Mouse (Mus musculus): ENCODE data around the gene Entpd7.

The Entpd7 gene

DNA sequence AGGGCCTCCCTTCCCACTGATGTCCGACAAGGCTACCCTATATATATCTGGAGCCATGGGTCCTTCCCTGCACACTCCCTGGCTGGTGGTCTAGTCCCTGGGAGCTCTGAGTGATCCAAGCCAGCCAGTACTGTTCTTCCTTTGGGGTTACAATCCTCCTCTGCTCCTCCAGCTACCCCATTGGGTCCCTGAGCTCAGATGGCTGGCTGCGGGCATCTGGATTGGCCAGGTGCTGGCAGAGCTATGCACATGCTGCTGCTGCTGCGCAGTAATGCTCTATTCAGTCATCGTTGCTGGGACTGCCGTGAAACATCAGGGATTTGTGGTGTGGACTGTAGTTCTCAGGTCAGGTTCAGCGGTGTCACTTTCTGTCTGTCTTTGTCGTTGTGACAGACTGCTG is 35.3 kb downstream of the Entpd7 start:
- no peak for DNase-seq (ENCODE audit: low spot score)

DNA sequence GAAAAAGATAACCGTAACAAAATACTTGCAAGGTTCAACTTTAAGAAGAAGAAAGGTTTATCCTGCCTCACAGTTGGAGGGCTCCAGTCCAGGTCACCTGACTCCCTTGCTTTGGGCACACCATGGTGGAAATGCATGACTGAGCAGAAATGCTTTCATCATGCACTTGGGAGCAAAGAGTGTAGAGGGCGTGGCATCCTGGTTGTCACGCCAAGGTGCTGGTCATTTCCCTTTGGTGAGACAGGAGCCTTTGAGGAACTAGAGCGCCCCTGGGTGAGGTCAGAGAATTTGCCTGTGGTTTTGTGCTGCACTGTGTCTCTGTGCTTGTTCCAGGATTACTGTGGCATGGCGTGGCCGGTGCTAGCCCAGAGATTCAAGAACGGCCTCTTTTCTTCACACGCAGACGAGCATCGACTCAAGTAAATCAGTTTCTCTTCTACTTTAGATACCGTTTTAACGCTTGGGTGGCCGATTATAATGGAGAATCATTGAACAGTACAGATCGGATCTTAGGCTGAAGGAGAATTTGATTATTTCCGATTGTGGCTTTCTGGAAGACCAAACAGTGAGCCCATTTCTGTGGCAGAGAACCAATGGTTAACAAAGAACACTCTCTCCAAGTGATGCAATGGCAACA is 37.2 kb downstream of the Entpd7 start:
- no peak for DNase-seq (ENCODE audit: low spot score)

DNA sequence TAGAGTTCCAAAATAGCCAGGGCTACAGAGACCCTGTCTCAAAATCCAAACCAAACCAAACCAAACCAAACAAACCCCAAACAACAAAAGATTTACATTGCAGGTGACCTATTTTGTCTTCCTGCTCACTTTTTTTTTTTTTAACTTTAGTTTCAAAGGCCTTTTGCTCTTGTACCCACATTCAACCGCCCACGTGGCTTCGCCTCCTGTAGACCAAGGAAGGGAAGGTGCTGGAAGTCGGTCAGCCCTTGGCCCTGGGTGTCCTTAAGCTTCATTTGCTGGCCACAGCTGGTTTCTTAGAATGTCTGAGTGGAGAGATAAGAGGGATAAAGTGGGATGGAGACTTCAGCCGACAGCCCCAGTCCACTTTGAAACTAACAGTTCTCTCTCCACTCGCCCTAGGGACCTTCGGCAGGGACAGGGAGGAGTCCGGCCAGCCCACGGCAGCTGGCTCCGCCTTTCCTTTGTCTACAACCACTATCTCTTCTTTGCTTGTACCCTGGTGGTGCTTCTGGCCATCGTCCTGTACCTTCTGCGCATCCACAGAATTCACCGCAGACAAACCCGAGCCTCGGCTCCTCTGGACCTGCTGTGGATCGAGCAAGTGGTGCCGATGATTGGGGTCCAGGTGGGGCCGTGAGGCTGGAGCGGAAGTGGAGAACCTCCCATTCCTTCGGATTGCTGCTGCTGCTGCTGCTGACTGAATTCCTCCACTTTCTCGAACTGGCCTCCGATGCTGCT is 40.0 kb downstream of the Entpd7 start:
- no peak for DNase-seq (ENCODE audit: low spot score)

- DNase-seq (ENCODE audit: low spot score) = no peak
These were observed 40.6 kb downstream of the Entpd7 start for GRCm38 (mm10) chr19:43730037-43730428.

- DNase-seq (ENCODE audit: low spot score) = no peak
These were observed 41.7 kb downstream of the Entpd7 start for GRCm38 (mm10) chr19:43731157-43731556.

- DNase-seq (ENCODE audit: low spot score) = no peak
These were observed 48.9 kb downstream of the Entpd7 start for GRCm38 (mm10) chr19:43738409-43738808.

DNA sequence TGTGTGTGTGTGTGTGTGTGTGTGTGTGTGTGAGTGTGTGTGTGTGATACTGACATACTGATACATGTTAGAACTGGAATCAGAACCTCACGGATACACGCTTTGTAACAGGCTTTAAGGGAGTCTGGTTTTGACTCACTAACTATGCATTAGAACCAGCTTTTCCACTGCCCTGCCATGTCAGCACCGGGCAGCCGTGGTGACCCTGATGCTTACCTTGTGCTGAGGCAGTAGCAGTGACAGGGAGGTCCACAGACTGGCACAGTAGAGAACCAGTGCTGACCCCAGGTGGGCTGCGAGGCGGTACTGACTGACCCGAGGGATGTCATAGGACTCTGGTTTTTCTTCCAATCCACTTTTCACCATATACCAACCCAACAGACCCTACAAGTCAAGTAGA is 53.9 kb downstream of the Entpd7 start:
- DNase-seq (ENCODE audit: low spot score) = no peak

GRCm38 (mm10) chr19:43745740-43746139 is 56.3 kb downstream of the Entpd7 start:
- no peak for DNase-seq (ENCODE audit: low spot score)

DNA sequence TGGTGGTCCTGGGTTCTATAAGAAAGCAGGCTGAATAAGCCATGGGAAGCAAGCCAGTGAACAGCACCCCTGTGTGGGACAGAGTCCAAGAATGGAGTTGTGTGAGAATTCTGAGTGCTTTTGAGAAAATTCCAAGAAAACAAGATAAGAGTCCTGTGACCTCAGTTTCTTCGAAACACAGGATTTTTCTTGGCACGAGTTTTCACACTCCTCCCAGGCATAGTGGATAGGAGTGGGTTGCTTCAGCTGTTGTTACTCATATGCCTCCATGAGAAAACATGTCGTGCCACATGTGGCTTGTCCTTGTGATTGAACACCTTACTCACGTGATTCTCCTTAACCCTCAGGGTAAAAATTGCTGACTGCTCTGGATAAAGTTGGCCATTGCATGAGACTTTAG is 58.4 kb downstream of the Entpd7 start:
- DNase-seq (ENCODE audit: low spot score) = no peak

DNA sequence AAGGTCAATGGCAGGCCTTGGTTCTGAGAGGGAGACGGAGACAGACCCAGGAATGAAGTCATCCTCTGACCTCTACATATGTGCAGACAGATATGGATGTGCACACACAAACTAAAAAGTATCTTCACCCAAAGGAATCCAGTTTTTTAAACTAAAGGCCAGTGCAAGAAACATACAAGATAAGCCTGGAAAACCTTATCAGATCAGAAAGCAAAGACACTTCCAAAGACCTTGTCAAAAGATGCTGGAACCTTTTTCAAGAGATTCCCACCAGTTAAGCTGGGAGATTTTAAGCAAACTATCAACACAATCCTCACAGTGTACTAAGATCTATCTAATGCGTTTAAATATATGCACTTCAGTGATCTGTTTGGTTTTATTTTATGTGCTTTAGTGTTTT is 60.5 kb downstream of the Entpd7 start:
- DNase-seq (ENCODE audit: low spot score) = no peak

GRCm38 (mm10) chr19:43752489-43753225 is 63.2 kb downstream of the Entpd7 start, which contains the start of the genes Cutc and Cox15:
Gene Cutc (plus strand): TSS chr19:43752996.
Gene Cox15 (minus strand): TSS chr19:43753000.
- peak; percentile 91 for DNase-seq (ENCODE audit: low spot score)

GRCm38 (mm10) chr19:43753226-43753835 is 63.9 kb downstream of the Entpd7 start:
- peak; percentile 80 for DNase-seq (ENCODE audit: low spot score)

DNA sequence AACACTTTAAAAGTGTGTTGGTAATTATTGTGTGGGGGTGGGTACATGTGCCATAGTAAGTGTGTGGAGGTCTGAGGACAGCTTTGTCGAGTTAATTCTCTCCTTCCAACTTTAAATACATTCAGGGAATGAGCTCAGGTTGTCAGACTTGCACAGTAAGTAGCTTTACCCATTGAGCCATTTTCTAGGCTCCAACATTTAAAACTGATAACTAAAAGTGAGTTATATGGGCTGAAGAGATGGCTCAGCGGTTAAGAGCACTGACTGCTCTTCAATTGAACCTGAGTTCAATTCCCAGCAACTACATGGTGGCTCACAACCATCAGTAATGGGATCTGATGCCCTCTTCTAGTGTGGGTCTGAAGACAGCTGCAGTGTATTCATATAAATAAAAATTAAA is 64.8 kb downstream of the Entpd7 start:
- no peak for DNase-seq (ENCODE audit: low spot score)

GRCm38 (mm10) chr19:43754872-43755271 is 65.4 kb downstream of the Entpd7 start:
- DNase-seq (ENCODE audit: low spot score) = no peak

- no peak for DNase-seq (ENCODE audit: low spot score)
These were observed 71.0 kb downstream of the Entpd7 start for GRCm38 (mm10) chr19:43760504-43760903.

DNA sequence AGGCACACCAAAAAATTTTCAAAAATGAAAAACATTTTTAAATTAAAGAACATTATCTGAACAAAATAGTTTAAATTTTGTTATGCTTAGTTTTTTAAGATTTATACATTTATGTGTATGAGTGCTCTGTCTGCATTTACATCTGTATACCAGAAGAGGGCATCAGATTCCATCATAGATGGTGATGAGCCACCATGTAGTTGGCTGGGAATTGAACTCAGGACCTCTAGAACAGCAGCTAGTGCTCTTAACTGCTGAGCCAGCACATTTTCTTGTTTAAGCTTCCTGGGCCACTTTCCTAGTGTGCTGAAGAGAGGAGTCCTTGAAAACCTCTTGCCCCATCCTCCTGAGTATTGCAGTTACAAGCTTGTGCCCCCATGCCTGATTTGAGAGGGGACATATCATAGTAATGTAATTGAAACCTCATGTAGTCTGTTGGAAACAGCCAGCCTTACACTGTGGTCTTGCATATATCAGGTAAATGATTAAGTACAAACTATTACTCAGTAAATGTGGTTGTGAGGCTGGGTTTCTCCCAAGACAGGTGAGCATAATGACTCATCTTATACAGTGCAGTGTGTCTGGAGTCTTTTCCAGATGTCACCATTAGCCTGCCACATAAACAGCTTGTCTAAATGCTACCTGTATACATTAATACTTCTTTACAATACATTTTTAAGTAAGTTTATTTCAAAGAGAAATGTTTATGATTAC is 72.2 kb downstream of the Entpd7 start:
- no peak for DNase-seq (ENCODE audit: low spot score)

DNA sequence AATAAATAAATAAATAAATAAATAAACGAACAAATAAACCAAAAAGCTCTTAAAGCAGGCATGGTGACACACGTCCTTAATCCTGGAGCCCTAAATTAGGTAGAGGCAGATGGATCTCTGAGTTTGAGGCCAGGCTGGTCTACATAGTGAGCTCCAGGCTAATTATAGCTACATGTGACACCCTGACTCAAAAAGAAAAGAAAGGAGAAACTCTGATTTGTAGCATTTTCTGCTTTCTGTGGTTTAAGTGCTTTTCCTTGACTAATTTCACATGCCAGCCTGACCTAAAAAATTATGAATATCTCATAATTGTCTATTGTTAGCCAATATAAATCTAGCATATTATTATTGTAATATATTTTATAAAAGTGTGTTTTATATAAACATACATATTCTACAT is 72.9 kb downstream of the Entpd7 start:
- DNase-seq (ENCODE audit: low spot score) = no peak

- DNase-seq (ENCODE audit: low spot score) = no peak
These were observed 77.0 kb downstream of the Entpd7 start for GRCm38 (mm10) chr19:43766451-43766850.

GRCm38 (mm10) chr19:43767549-43768322 is 78.3 kb downstream of the Entpd7 start:
- DNase-seq (ENCODE audit: low spot score) = no peak

GRCm38 (mm10) chr19:43769366-43769960 is 80.0 kb downstream of the Entpd7 start:
- DNase-seq (ENCODE audit: low spot score) = no peak

GRCm38 (mm10) chr19:43770584-43770983 is 81.1 kb downstream of the Entpd7 start:
- no peak for DNase-seq (ENCODE audit: low spot score)

All from ovary, adult 18-20 months (tissue).